17 mouse cellular contexts compared by ENCODE assay signal in genomic region chr7:99838241-99838640, GRCm38 (mm10). TPM values are rescaled to one million over a fixed set of nuclear protein-coding genes. Genes with fewer than 3 reads are reported as not detected.
DNase-seq lines count a peak whose midpoint lies in the region; ATAC-seq and TF ChIP-seq lines count a peak whose summit lies in the region.
"Had no signal": no experiment of that assay in that cellular context is flagged by ENCODE, and none has a peak within 500 bp of the region (broad histone marks: within the 10 kb centered on the region; RNA-seq: fewer than 3 reads in every experiment).

No protein-coding gene starts in this region.

- H3K27me3 ChIP-seq in heart, embryonic 14.5 days (ENCODE audit: control insufficient read depth, insufficient read depth, low read length), result no peaks in the 10 kb centered on the region
- no peaks in the 10 kb centered on the region for H3K27me3 ChIP-seq in lung, embryonic 14.5 days (ENCODE audit: insufficient read depth, low read length)
- no peaks in the 10 kb centered on the region for H3K27me3 ChIP-seq in limb, embryonic 14.5 days (ENCODE audit: control insufficient read depth, insufficient read depth, low read length)
- H3K27me3 ChIP-seq in stomach, embryonic 14.5 days (ENCODE audit: control insufficient read depth, insufficient read depth, low read length), result no peaks in the 10 kb centered on the region
- no peaks in the 10 kb centered on the region for H3K27me3 ChIP-seq in kidney, embryonic 14.5 days (ENCODE audit: control insufficient read depth, insufficient read depth, low read length)
- no peaks in the 10 kb centered on the region for H3K27me3 ChIP-seq in hindbrain, embryonic 16.5 days (replicated peaks; ENCODE audit: control insufficient read depth, insufficient read depth, low read length)
- H3K27me3 ChIP-seq: embryonic facial prominence, embryonic 13.5 days; forebrain, embryonic 13.5 days; neural tube, embryonic 15.5 days had no signal

- peak; percentile 18; the same call in 1 of the 2 replicates for ATAC-seq in heart, embryonic 14.5 days (ENCODE audit: insufficient number of reproducible peaks, insufficient read depth, low FRiP score, low read depth)
- ATAC-seq in lung, embryonic 14.5 days (ENCODE audit: insufficient read depth), result no peak
- ATAC-seq in limb, embryonic 14.5 days (ENCODE audit: low FRiP score, low read depth), result no peak
- no peak for ATAC-seq in stomach, embryonic 14.5 days (ENCODE audit: insufficient number of reproducible peaks, insufficient read depth, low FRiP score, low read depth)
- no peak for ATAC-seq in kidney, embryonic 14.5 days (ENCODE audit: low FRiP score, low TSS enrichment)
- ATAC-seq in hindbrain, embryonic 16.5 days, result no peak
- ATAC-seq: forebrain, embryonic 13.5 days had no signal

- no peak for DNase-seq in heart, adult 8-10 months (ENCODE audit: low spot score)
- DNase-seq in lung, embryonic 14.5 days, result no peak
- DNase-seq in lung, adult 2 months, result no peak
- no peak for DNase-seq in limb, embryonic 14.5 days (ENCODE audit: low spot score)
- DNase-seq: adrenal gland, postnatal 25 days; cerebellum, postnatal 14 days; kidney, adult 2 months had no signal

- peaks cover 58% of the 10 kb centered on the region for H3K36me3 ChIP-seq in heart, embryonic 14.5 days (ENCODE audit: control insufficient read depth, insufficient read depth, low read length)
- peaks cover 72% of the 10 kb centered on the region for H3K36me3 ChIP-seq in lung, embryonic 14.5 days (ENCODE audit: insufficient read depth)
- peaks cover 62% of the 10 kb centered on the region for H3K36me3 ChIP-seq in limb, embryonic 14.5 days (ENCODE audit: control insufficient read depth, insufficient read depth, low read length)
- H3K36me3 ChIP-seq in stomach, embryonic 14.5 days (ENCODE audit: control insufficient read depth, insufficient read depth, low read length), result peaks cover 38% of the 10 kb centered on the region
- peaks cover 67% of the 10 kb centered on the region for H3K36me3 ChIP-seq in kidney, embryonic 14.5 days (ENCODE audit: control insufficient read depth, insufficient read depth, low read length)
- peaks cover 22% of the 10 kb centered on the region for H3K36me3 ChIP-seq in hindbrain, embryonic 16.5 days (ENCODE audit: control insufficient read depth, insufficient read depth, low read length)

- peaks cover 17 to 27% of the 10 kb centered on the region in 2 experiments for H3K4me1 ChIP-seq in heart, embryonic 14.5 days (ENCODE audit: control insufficient read depth in 2 of 2, insufficient read depth in 2 of 2, low read length in 2 of 2)
- H3K4me1 ChIP-seq in lung, embryonic 14.5 days (ENCODE audit: insufficient read depth), result peaks cover 11% of the 10 kb centered on the region
- no peaks in the 10 kb centered on the region for H3K4me1 ChIP-seq in lung, adult 2 months (ENCODE audit: control insufficient read depth, insufficient read depth, low read length)
- peaks cover 19% of the 10 kb centered on the region for H3K4me1 ChIP-seq in limb, embryonic 14.5 days (ENCODE audit: control insufficient read depth, insufficient read depth, low read length)
- peaks cover 13% of the 10 kb centered on the region for H3K4me1 ChIP-seq in stomach, embryonic 14.5 days (ENCODE audit: control insufficient read depth, insufficient read depth, low read length)
- H3K4me1 ChIP-seq in kidney, embryonic 14.5 days (ENCODE audit: control insufficient read depth, insufficient read depth, low read length), result 0 out of 2 replicates have a peak, but pooled peaks cover 3% of the 10 kb centered on the region
- no peaks in the 10 kb centered on the region for H3K4me1 ChIP-seq in hindbrain, embryonic 16.5 days (ENCODE audit: control insufficient read depth, insufficient read depth, low read depth, low read length)
- H3K4me1 ChIP-seq: midbrain, embryonic 10.5 days had no signal

- H3K4me2 ChIP-seq in heart, embryonic 14.5 days (ENCODE audit: low read length), result no peak overlapping the region
- no peak overlapping the region for H3K4me2 ChIP-seq in lung, embryonic 14.5 days
- H3K4me2 ChIP-seq in limb, embryonic 14.5 days (replicated peaks; ENCODE audit: low read depth, low read length, severe bottlenecking), result no peak overlapping the region
- H3K4me2 ChIP-seq in stomach, embryonic 14.5 days (replicated peaks; ENCODE audit: low read depth, low read length), result no peak overlapping the region
- no peak overlapping the region for H3K4me2 ChIP-seq in kidney, embryonic 14.5 days (replicated peaks; ENCODE audit: low read depth, low read length)
- H3K4me2 ChIP-seq in hindbrain, embryonic 16.5 days (ENCODE audit: low read length), result no peak overlapping the region
- H3K4me2 ChIP-seq: embryonic facial prominence, embryonic 13.5 days; forebrain, embryonic 13.5 days; neural tube, embryonic 15.5 days had no signal

- peak overlapping the region; percentile 65 to 74 for H3K27ac ChIP-seq in heart, embryonic 14.5 days (replicated peaks in 1 of 2; ENCODE audit: control insufficient read depth in 1 of 2, insufficient read depth in 1 of 2, low read depth in 2 of 2, low read length in 2 of 2)
- peak overlapping the region; percentile 72 for H3K27ac ChIP-seq in lung, embryonic 14.5 days (ENCODE audit: low read depth)
- H3K27ac ChIP-seq in limb, embryonic 14.5 days (replicated peaks; ENCODE audit: low read depth, low read length), result peak overlapping the region; percentile 52
- peak overlapping the region; percentile 67; the same call in 1 of the 2 replicates for H3K27ac ChIP-seq in stomach, embryonic 14.5 days (ENCODE audit: low read length)
- no peak overlapping the region for H3K27ac ChIP-seq in kidney, embryonic 14.5 days (ENCODE audit: low read depth, low read length)
- H3K27ac ChIP-seq in hindbrain, embryonic 16.5 days (ENCODE audit: low read depth, low read length), result no peak overlapping the region
- H3K27ac ChIP-seq: embryonic facial prominence, embryonic 13.5 days; forebrain, embryonic 13.5 days; liver, embryonic 14.5 days; midbrain, embryonic 10.5 days; neural tube, embryonic 15.5 days had no signal

- WGBS in heart, embryonic 14.5 days, result 88% methylated on average over 3 of the region's 3 CpGs
- 80% methylated on average over 3 of the region's 3 CpGs for WGBS in lung, embryonic 14.5 days
- WGBS in lung, adult 2 months, result 87% methylated on average over 3 of the region's 3 CpGs
- 55% methylated on average over 3 of the region's 3 CpGs for WGBS in limb, embryonic 14.5 days
- WGBS in stomach, embryonic 14.5 days, result 75% methylated on average over 3 of the region's 3 CpGs
- WGBS in kidney, embryonic 14.5 days, result 92% methylated on average over 3 of the region's 3 CpGs
- 95% methylated on average over 3 of the region's 3 CpGs for WGBS in hindbrain, embryonic 16.5 days

- TF ChIP-seq POLR2A in lung, adult 2 months (IDR thresholded peaks at IDR 0.05; ENCODE audit: borderline replicate concordance, extremely low read depth, low read depth, low read length), result no peak
- TF ChIP-seq POLR2A in limb, embryonic 14.5 days (IDR thresholded peaks at IDR 0.05; ENCODE audit: borderline replicate concordance, extremely low read depth, insufficient read depth, insufficient read length), result no peak

- H3K9me3 ChIP-seq in heart, embryonic 14.5 days (ENCODE audit: control insufficient read depth, low read length), result no peaks in the 10 kb centered on the region
- H3K9me3 ChIP-seq in lung, embryonic 14.5 days (ENCODE audit: low read depth, low read length), result no peaks in the 10 kb centered on the region
- H3K9me3 ChIP-seq in limb, embryonic 14.5 days (ENCODE audit: control insufficient read depth, low read length), result no peaks in the 10 kb centered on the region
- H3K9me3 ChIP-seq in stomach, embryonic 14.5 days (ENCODE audit: control insufficient read depth, low read depth, low read length), result no peaks in the 10 kb centered on the region
- H3K9me3 ChIP-seq in kidney, embryonic 14.5 days (ENCODE audit: control insufficient read depth, low read length), result no peaks in the 10 kb centered on the region
- no peaks in the 10 kb centered on the region for H3K9me3 ChIP-seq in hindbrain, embryonic 16.5 days (ENCODE audit: control insufficient read depth, low read length)
- H3K9me3 ChIP-seq: embryonic facial prominence, embryonic 13.5 days; forebrain, embryonic 13.5 days; G1E; midbrain, embryonic 10.5 days; neural tube, embryonic 15.5 days had no signal

- no peak overlapping the region for H3K9ac ChIP-seq in heart, embryonic 14.5 days (ENCODE audit: low read length)
- no peak overlapping the region for H3K9ac ChIP-seq in lung, embryonic 14.5 days
- H3K9ac ChIP-seq in limb, embryonic 14.5 days (ENCODE audit: low read depth, low read length, severe bottlenecking), result 0 out of 2 replicates have a peak overlapping the region, but pooled peaks have one; percentile 16
- no peak overlapping the region for H3K9ac ChIP-seq in stomach, embryonic 14.5 days (replicated peaks; ENCODE audit: low read depth, low read length)
- no peak overlapping the region for H3K9ac ChIP-seq in kidney, embryonic 14.5 days (ENCODE audit: low read depth, low read length)
- no peak overlapping the region for H3K9ac ChIP-seq in hindbrain, embryonic 16.5 days (ENCODE audit: low read depth, low read length)
- H3K9ac ChIP-seq: embryonic facial prominence, embryonic 13.5 days; forebrain, embryonic 13.5 days; liver, embryonic 14.5 days; neural tube, embryonic 15.5 days had no signal

- TF ChIP-seq CTCF in lung, embryonic 14.5 days (IDR thresholded peaks at IDR 0.05; ENCODE audit: low read depth), result no peak
- TF ChIP-seq CTCF in lung, adult 2 months (IDR thresholded peaks at IDR 0.05; ENCODE audit: insufficient read depth, low read length), result no peak

- no peak overlapping the region for H3K4me3 ChIP-seq in heart, embryonic 14.5 days (ENCODE audit: control insufficient read depth in 1 of 2, insufficient read depth in 1 of 2, low read depth in 1 of 2, low read length in 2 of 2)
- no peak overlapping the region for H3K4me3 ChIP-seq in lung, embryonic 14.5 days (ENCODE audit: low read depth, low read length)
- H3K4me3 ChIP-seq in lung, adult 2 months (replicated peaks; ENCODE audit: extremely low read depth, low read depth, low read length), result no peak overlapping the region
- no peak overlapping the region for H3K4me3 ChIP-seq in limb, embryonic 14.5 days (replicated peaks; ENCODE audit: low read length)
- H3K4me3 ChIP-seq in stomach, embryonic 14.5 days (ENCODE audit: low read depth, low read length), result no peak overlapping the region
- no peak overlapping the region for H3K4me3 ChIP-seq in kidney, embryonic 14.5 days (ENCODE audit: low read length)
- no peak overlapping the region for H3K4me3 ChIP-seq in hindbrain, embryonic 16.5 days (ENCODE audit: low read length)
- H3K4me3 ChIP-seq: embryonic facial prominence, embryonic 13.5 days; forebrain, embryonic 13.5 days; midbrain, embryonic 10.5 days; neural tube, embryonic 15.5 days had no signal

RNA-seq across cellular contexts. Expression of gene Neu3, which starts 10.0 kb away (rescaled TPM):
- 4.0 and 4.2 TPM in 2 replicates for polyA plus RNA-seq in heart, embryonic 14.5 days (2014; fragmentation: Nextera tagmentation; extraction: Ambion mirVana)
- 1 to 10 TPM; 3.3 to 5.4 (median 4.8) TPM for total RNA-seq in heart, adult 8-10 months (2022)
- 3.0 and 3.2 TPM in 2 replicates for polyA plus RNA-seq in lung, embryonic 14.5 days (2014; fragmentation: Nextera tagmentation; extraction: Ambion mirVana)
- polyA plus RNA-seq in lung, adult 2 months (2012; rRNA removed), result 3.4 TPM in 2 replicates
- polyA plus RNA-seq in limb, embryonic 14.5 days (2012; rRNA removed), result 3.2 TPM in 2 replicates
- 3.0 TPM in 2 replicates for polyA plus RNA-seq in limb, embryonic 14.5 days (2014; fragmentation: Nextera tagmentation; extraction: Ambion mirVana)
- 7.0 and 7.1 TPM in 2 replicates for polyA plus RNA-seq in stomach, embryonic 14.5 days (2014; fragmentation: Nextera tagmentation; extraction: Ambion mirVana)
- 2.2 and 4.1 TPM in 2 replicates for polyA plus RNA-seq in kidney, embryonic 14.5 days (2014; fragmentation: Nextera tagmentation; extraction: Ambion mirVana)
- 2.3 and 2.8 TPM in 2 replicates for polyA plus RNA-seq in hindbrain, embryonic 16.5 days (2015; fragmentation: Nextera tagmentation; extraction: Ambion mirVana)

RNA-seq across cellular contexts. Expression of gene Xrra1, which starts 20.7 kb away (rescaled TPM):
- 0.09 TPM in 2 replicates for polyA plus RNA-seq in heart, embryonic 14.5 days (2014; fragmentation: Nextera tagmentation; extraction: Ambion mirVana)
- not detected for total RNA-seq in heart, adult 8-10 months (2022)
- 0.30 and 0.34 TPM in 2 replicates for polyA plus RNA-seq in lung, embryonic 14.5 days (2014; fragmentation: Nextera tagmentation; extraction: Ambion mirVana)
- polyA plus RNA-seq in lung, adult 2 months (2012; rRNA removed), result 0.87 and 1.1 TPM in 2 replicates
- 0.20 and 0.28 TPM in 2 replicates for polyA plus RNA-seq in limb, embryonic 14.5 days (2012; rRNA removed)
- 0.23 and 0.25 TPM in 2 replicates for polyA plus RNA-seq in limb, embryonic 14.5 days (2014; fragmentation: Nextera tagmentation; extraction: Ambion mirVana)
- polyA plus RNA-seq in stomach, embryonic 14.5 days (2014; fragmentation: Nextera tagmentation; extraction: Ambion mirVana), result 0.29 and 0.50 TPM in 2 replicates
- 0.43 and 0.47 TPM in 2 replicates for polyA plus RNA-seq in kidney, embryonic 14.5 days (2014; fragmentation: Nextera tagmentation; extraction: Ambion mirVana)
- 0.81 and 1.2 TPM in 2 replicates for polyA plus RNA-seq in hindbrain, embryonic 16.5 days (2015; fragmentation: Nextera tagmentation; extraction: Ambion mirVana)
- polyA plus RNA-seq: liver, embryonic 14.5 days had no signal

RNA-seq across cellular contexts. Expression of gene Spcs2, which starts 25.0 kb away (rescaled TPM):
- 169 TPM in 2 replicates for polyA plus RNA-seq in heart, embryonic 14.5 days (2014; fragmentation: Nextera tagmentation; extraction: Ambion mirVana)
- total RNA-seq in heart, adult 8-10 months (2022), result 10 to 100 TPM; 60.3 to 67.9 (median 63.1) TPM
- polyA plus RNA-seq in lung, embryonic 14.5 days (2014; fragmentation: Nextera tagmentation; extraction: Ambion mirVana), result 322 and 366 TPM in 2 replicates
- polyA plus RNA-seq in lung, adult 2 months (2012; rRNA removed), result 21.5 and 45.6 TPM in 2 replicates
- polyA plus RNA-seq in limb, embryonic 14.5 days (2012; rRNA removed), result 95.1 and 115 TPM in 2 replicates
- 293 and 301 TPM in 2 replicates for polyA plus RNA-seq in limb, embryonic 14.5 days (2014; fragmentation: Nextera tagmentation; extraction: Ambion mirVana)
- polyA plus RNA-seq in stomach, embryonic 14.5 days (2014; fragmentation: Nextera tagmentation; extraction: Ambion mirVana), result 287 and 322 TPM in 2 replicates
- polyA plus RNA-seq in kidney, embryonic 14.5 days (2014; fragmentation: Nextera tagmentation; extraction: Ambion mirVana), result 346 and 377 TPM in 2 replicates
- polyA plus RNA-seq in hindbrain, embryonic 16.5 days (2015; fragmentation: Nextera tagmentation; extraction: Ambion mirVana), result 286 and 290 TPM in 2 replicates

Comparison
In these comparisons a context has a peak if more than half of its experiments do, and no peak if none do; other contexts are left out.
1. H3K27ac ChIP-seq: peak in heart, embryonic 14.5 days (2 of 2), lung, embryonic 14.5 days (single experiment), limb, embryonic 14.5 days (single experiment) and stomach, embryonic 14.5 days (single experiment); none in kidney, embryonic 14.5 days (single experiment) and hindbrain, embryonic 16.5 days (single experiment).